Mouse (Mus musculus) gastrocnemius, postnatal 36 days (tissue): Measurements from ENCODE around the gene Mrap2. TPM values are rescaled to one million over a fixed set of nuclear protein-coding genes. Genes with fewer than 3 reads are reported as not detected.
"Not testable (repeated sequence)": the region's sequence is repeated elsewhere in the genome, so short reads cannot be mapped to it uniquely, and the experiment has no call there.

Experiments
- DNase-seq, 2 experiments: peaks; one replicate each; pipeline ENCODE4 v3.0.0; 2022
- intact Hi-C: fragments of 180-260 bp; cut with DNase I; formaldehyde crosslinking; loops from one replicate; pipeline ENCODE4 v1.15.1; 2025
- long read RNA-seq, 2 experiments: library from polyadenylated mRNA; stranded (forward); transcript quantifications; one replicate each; pipeline ENCODE4 v2.0.0; 2021
- total RNA-seq, 2 experiments: library from RNA; stranded (reverse); gene quantifications; 2 replicates each; pipeline ENCODE4 v1.2.3; 2021

Gene Mrap2
- total RNA-seq: under 1 TPM in 1 of 2 experiments, not detected in 1; 0.20 TPM
- long read RNA-seq, experiment 1: 0 reads
- long read RNA-seq, experiment 2: 0 reads

- intact Hi-C loops: no loop called here
Observed at GRCm38 (mm10) chr9:87144106-87144505, at the start of gene Mrap2. Mrap2 (plus strand) TSS chr9:87144306.

DNA sequence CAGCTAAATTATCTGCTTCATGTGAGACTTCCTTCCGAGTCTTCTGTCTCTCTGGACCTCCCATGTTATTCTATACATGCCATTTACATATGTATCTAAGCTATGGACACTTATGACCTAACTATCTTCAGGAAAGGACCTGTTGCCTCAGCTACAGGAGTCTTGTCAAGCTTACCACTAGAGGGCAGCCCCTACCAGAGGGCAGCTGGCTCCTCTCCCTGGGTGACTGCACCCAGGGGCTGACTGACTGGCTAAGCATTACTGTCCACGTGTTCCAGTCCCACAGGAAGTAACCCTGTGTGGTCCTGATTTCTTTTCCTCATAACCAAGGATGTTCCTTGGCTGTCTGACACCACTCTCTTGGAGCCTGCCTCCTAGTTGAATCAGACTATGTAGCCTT is 46.1 kb upstream of the Mrap2 start:
- intact Hi-C loops: no loop called here
- no peak for DNase-seq

More at GRCm38 (mm10) chr9:87144106-87144505, at the start of gene Mrap2:
- DNase-seq: peak in 1 of 2 experiments; percentile 9

DNA sequence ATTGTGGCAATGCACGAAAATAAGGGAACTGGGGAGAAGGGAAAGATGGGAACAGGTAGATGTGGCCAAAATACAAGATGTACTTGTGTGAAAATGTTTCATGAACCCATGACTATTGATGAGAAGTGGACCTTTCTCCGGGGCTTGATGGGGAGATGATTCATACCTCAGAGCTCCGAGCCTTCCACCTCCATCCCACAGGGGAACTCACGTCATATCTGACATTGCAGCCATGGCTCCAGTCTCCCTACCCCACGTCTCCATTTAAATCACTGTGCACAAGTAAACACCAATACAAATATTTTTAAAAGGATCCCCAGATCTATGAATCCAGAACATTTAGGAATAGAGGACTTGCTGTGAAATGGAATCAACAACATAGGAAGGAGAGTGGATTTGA is 29.1 kb upstream of the Mrap2 start:
- DNase-seq: no peak
- intact Hi-C loops: no loop called here

GRCm38 (mm10) chr9:87115456-87115931 is 28.6 kb upstream of the Mrap2 start:
- no peak for DNase-seq
- intact Hi-C loops: no loop called here

DNA sequence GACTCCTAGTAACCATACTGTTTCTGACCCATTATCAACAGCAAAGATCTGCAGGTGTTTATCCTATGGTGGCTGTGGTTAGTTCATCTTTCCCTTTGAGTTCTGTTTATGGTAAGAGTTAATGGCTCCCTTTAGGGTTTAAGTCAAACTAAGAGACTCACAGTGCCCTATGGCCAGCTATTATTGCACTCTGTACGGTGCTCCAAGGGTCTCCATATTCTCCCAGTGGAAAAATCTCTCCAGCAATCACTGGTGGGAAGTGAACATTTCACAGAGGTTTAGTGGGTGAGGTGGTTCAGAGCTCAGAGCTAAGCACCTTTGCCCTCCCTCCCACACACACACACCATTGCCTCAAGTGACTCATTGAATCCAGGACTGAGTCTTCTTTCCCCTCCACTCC is 28.1 kb upstream of the Mrap2 start:
- DNase-seq: no peak
- intact Hi-C loops: no loop called here

GRCm38 (mm10) chr9:87118996-87119395 is 25.1 kb upstream of the Mrap2 start:
- intact Hi-C loops: no loop called here
- no peak for DNase-seq

DNA sequence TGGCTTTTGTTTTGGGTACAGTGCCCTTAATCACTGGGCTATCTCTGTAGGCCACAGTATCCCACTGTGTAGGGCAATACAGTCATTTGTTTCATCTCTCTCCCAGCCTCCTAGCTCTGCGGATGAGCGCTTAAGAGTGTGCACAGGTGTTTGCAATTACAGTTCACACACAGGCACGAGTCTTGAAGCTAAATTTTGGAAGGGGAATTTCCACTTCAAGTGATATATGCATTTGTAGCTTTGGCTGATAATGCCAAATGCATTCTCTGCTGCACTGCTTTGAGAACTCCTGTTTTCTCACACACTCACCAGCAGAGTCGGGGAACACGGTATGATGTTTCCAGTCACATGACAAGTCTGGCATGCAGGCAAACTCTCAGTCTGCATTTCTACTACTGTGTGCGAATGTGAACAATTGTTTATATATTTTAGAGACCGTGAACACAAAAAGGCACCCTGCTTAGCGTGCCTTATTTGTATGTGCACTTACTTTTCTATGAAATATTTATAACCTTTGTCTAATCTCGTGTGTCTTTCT is 22.1 kb upstream of the Mrap2 start:
- intact Hi-C loops: no loop called here
- no peak for DNase-seq

- DNase-seq, intact Hi-C loops: not testable (repeated sequence)
Observed at GRCm38 (mm10) chr9:87127046-87127445, 17.1 kb upstream of the Mrap2 start.

DNA sequence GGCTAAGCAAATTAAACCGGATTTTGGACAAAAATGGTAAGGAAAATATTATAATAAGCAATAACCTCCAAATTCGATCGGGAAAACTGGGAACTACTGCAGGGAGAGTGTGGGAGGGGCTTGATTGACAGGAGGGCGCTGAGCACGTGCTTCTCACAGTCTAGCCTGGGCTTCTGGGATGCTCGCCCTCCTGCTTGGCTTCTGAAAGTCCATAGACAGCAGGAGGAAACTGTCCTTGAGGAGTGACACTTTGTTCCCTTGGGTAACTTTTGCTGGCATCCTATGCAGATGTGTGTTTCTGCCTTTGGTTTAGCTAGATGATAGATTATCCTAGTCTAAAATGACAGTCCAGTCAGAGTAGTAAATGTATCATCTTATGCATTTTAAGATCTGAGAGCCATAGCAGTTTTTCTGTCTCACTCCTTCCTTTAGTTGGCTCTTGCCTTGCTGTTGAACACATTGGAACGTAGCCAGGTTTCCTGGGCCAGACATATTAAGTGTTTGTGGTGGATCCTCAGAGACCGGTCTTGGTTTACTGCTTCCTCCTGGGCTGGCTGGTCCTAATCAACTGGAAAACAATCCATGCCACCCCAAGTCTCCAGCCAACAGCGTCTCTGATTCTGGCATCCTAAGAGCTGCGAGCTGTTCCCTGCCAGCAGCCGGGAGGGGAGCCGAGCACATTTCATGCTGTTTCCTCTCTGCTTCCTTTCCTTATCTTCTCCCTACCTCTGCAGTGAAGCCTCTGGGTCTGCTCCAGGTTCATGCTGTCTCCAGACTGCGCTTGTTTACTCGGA is 8.1 kb upstream of the Mrap2 start:
- no peak for DNase-seq
- intact Hi-C loops: no loop called here

DNA sequence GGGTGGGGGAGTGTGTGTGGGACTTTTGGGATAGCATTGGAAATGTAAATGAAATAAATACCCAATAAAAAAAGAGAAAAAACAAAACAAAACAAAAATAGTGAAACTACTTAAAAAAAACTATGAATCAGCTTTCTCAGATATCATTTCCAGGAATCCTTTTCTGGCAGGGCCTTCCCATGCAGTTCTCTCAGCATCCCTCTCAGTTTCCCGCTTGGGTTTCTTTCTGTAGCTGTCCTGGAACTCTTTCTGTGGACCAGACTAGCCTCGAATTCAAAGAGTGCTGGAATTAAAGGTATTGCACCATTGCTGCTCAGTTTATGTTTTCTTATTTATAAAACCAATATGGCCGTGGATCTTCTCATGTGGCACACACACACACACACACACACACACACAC is 1.0 kb upstream of the Mrap2 start:
- intact Hi-C loops: no loop called here
- no peak for DNase-seq

DNA sequence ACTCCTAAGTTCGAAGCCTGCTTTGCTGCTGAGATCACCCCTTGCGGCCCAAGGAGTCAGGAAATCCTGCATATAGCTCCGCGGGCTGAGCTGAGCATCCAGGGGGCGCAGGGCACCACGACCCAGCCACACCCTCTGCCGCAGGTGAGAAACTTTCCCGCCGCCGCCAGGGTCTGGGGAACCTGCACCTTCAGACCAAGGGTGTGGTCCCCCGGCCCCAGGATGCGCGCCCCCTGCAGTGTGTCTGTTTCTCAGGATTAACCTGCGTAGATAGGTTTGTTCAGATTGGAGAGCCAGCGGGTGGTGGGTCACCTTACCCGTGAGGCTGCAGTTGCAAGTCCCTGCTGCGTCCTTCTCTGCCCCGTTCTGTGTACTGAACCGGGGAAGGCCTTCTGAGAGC is 426 bp downstream of the Mrap2 start:
- DNase-seq: no peak
- intact Hi-C loops: no loop called here

DNA sequence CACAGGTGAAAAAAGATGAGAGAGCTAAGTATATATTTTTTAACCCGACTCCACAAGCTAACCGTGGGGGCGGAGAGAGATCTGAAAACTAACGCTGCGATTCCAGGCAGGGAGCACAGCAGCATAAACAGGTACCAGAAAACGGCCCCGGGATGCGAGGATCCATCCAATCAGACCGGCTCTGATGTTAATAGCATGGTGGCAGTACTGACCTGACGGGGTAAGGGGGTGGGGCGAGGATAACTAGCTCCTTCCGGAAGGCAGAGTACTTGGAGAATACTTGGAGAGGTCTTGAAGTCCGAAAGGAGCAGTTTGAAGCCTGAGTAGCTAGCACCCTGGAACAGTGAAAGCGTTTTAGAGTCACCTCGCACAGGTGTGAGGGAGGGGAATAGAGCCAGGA is 1.1 kb downstream of the Mrap2 start:
- no peak for DNase-seq
- intact Hi-C loops: no loop called here

- DNase-seq: no peak
- intact Hi-C loops: no loop called here
Observed at GRCm38 (mm10) chr9:87145671-87146070, 1.6 kb downstream of the Mrap2 start.

- no peak for DNase-seq
- intact Hi-C loops: no loop called here
Observed at GRCm38 (mm10) chr9:87146400-87146799, 2.3 kb downstream of the Mrap2 start.

DNA sequence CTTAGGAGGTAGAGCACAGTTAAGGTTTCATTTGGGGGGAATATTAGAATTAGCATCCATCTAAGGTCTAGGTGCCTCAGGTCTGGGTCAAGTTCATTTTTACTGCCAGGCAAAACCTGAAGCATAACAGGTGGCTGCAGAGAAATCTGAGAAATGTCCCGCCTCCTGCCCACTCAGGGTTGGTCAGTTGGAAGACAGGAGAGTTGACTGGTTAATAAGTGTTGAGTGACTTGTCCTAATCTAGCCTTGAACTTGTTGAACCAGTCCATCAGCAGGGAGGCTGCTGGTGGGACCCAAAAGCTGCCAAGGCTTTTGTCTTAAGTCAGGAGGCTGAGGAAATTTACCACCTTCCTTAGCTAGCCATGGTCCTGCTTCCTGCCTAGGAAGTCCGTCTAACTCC is 3.8 kb downstream of the Mrap2 start:
- no peak for DNase-seq
- intact Hi-C loops: no loop called here

GRCm38 (mm10) chr9:87152641-87153325 is 8.7 kb downstream of the Mrap2 start:
- no peak for DNase-seq
- intact Hi-C loops: no loop called here

DNA sequence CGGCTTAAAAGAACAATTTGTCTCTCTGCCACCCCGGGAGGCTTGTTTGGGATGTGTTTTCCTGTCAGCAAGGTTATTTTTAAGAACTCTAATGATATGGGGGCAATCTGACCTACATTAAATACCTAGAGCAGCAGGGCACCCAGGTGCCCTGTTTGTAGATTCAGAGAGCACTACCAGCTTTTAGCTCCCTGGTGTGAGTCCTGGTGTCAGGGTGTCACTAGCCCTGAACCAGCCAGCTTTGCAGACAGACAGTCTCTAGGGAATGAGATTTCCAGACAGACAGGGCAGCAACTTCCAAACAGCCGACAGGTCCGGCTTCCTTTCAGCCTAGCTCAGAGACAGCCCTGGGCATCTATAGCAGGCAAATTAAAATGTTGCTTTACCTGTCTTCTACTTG is 18.5 kb downstream of the Mrap2 start:
- no peak for DNase-seq
- intact Hi-C loops: no loop called here

GRCm38 (mm10) chr9:87167001-87167830 is 23.1 kb downstream of the Mrap2 start:
- intact Hi-C loops: no loop called here
- no peak for DNase-seq

- no peak for DNase-seq
- intact Hi-C loops: no loop called here
Observed at GRCm38 (mm10) chr9:87168051-87168450, 23.9 kb downstream of the Mrap2 start.

GRCm38 (mm10) chr9:87169144-87169543 is 25.0 kb downstream of the Mrap2 start:
- DNase-seq: no peak
- intact Hi-C loops: no loop called here

DNA sequence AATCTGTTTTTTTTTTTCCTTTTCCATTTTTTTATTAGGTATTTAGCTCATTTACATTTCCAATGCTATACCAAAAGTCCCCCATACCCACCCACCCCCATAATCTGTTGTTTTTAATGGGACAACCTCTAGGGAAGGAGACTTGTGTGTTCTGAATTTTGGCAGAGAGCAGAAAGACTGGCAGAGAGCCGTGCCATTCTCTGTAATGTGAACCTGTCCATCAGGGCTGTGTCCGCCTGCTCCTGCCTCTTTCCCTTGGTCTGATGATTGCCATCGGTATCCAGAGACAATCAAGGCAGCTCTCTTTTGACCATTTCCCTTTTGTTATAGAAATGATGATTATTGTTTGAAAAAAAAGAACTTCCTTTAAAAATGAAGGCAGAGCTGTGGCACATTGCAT is 26.8 kb downstream of the Mrap2 start:
- DNase-seq: no peak

More for the DNA sequence above, 26.8 kb downstream of the Mrap2 start:
- intact Hi-C loops: no loop called here
